8 mouse cellular contexts compared by ENCODE assay signal in genomic region chr2:65238171-65238963, GRCm38 (mm10). TPM values are rescaled to one million over a fixed set of nuclear protein-coding genes. Genes with fewer than 3 reads are reported as not detected.
DNase-seq lines count a peak whose midpoint lies in the region; ATAC-seq and TF ChIP-seq lines count a peak whose summit lies in the region.

No protein-coding gene starts in this region.

- H3K4me2 ChIP-seq in lung, embryonic 16.5 days (ENCODE audit: low read depth, low read length) = peak overlapping the region; percentile 90

- no peaks in the 10 kb centered on the region; the same call in 1 of the 2 replicates for H3K9me3 ChIP-seq in E14TG2a.4 (ENCODE audit: low read length)
- H3K9me3 ChIP-seq in lung, embryonic 16.5 days (ENCODE audit: control insufficient read depth, low read length) = no peaks in the 10 kb centered on the region

- no peaks in the 10 kb centered on the region for H3K36me3 ChIP-seq in E14TG2a.4 (ENCODE audit: insufficient read depth, low read length)
- H3K36me3 ChIP-seq in lung, embryonic 16.5 days (ENCODE audit: control insufficient read depth, insufficient read depth, low read length) = no peaks in the 10 kb centered on the region

- H3K4me3 ChIP-seq in E14TG2a.4 (replicated peaks; ENCODE audit: low read length) = peak overlapping the region; percentile 85
- H3K4me3 ChIP-seq in lung, embryonic 16.5 days (ENCODE audit: low read length) = peak overlapping the region; percentile 86

- DNase-seq in cerebellum, adult 11-12 months = peak; percentile 28
- DNase-seq in forelimb bud, embryonic 11.5 days (ENCODE audit: low read depth, low spot score) = peak; percentile 55
- DNase-seq in layer of hippocampus, postnatal 10 days (ENCODE audit: low spot score in 2 of 2) = peak; percentile 34 to 66
- DNase-seq in ovary, adult 18-20 months (ENCODE audit: low spot score) = peak; percentile 86
- peak; percentile 32 for DNase-seq in thymus, postnatal 0 days (ENCODE audit: low spot score)

- H3K27me3 ChIP-seq in E14TG2a.4 (ENCODE audit: insufficient read depth, low read length) = peaks cover 54% of the 10 kb centered on the region
- H3K27me3 ChIP-seq in lung, embryonic 16.5 days (ENCODE audit: control insufficient read depth, insufficient read depth, low read depth, low read length) = no peaks in the 10 kb centered on the region

- H3K9ac ChIP-seq in lung, embryonic 16.5 days (ENCODE audit: low read length) = peak overlapping the region; percentile 93

- peak overlapping the region; percentile 97 for H3K27ac ChIP-seq in lung, embryonic 16.5 days (ENCODE audit: low read length)

- peak; percentile 61 to 66 for ATAC-seq in hematopoietic stem cell, adult 5-6 weeks (replicated peaks in 1 of 2; ENCODE audit: insufficient read depth in 1 of 2, low FRiP score in 2 of 2, low TSS enrichment in 1 of 2, low read depth in 1 of 2, poor library complexity in 2 of 2, severe bottlenecking in 2 of 2)
- peak; percentile 95 for ATAC-seq in lung, embryonic 16.5 days (ENCODE audit: low read depth)

- no peak for TF ChIP-seq CTCF in E14TG2a.4 (conservative IDR thresholded peaks at IDR 0.05; ENCODE audit: low read length)

- WGBS in lung, embryonic 16.5 days = under 1% methylated on average over 80 of the region's 114 CpGs

- H3K4me1 ChIP-seq in E14TG2a.4 (replicated peaks; ENCODE audit: low read depth, low read length) = peaks cover 14% of the 10 kb centered on the region
- peaks cover 13% of the 10 kb centered on the region; the same call in 1 of the 2 replicates for H3K4me1 ChIP-seq in lung, embryonic 16.5 days (replicated peaks; ENCODE audit: control insufficient read depth, insufficient read depth, low read length)

RNA-seq across cellular contexts. Expression of gene Cobll1, which starts 0.8 kb away (rescaled TPM):
- 14.9 and 15.3 TPM in 2 replicates for total RNA-seq in hematopoietic stem cell, adult 5-6 weeks (2017)
- total RNA-seq in layer of hippocampus, postnatal 10 days (2021) = 10 to 100 TPM; 10.6 to 12.1 TPM
- polyA plus RNA-seq in lung, embryonic 16.5 days (2015; fragmentation: Nextera tagmentation; extraction: Ambion mirVana) = 10.4 and 11.1 TPM in 2 replicates
- 3.9 and 4.5 TPM in 2 replicates for polyA plus RNA-seq in thymus, postnatal 0 days (2015; fragmentation: Nextera tagmentation; extraction: Ambion mirVana)

Comparison
In these comparisons a context has a peak if more than half of its experiments do, and no peak if none do; other contexts are left out.
1. Peak in every context shown above with its lines: DNase-seq, ATAC-seq, H3K4me3 ChIP-seq and H3K27ac ChIP-seq.
2. DNase-seq: peak in every context shown above with its lines; median percentile 86 in ovary, adult 18-20 months; 55 in forelimb bud, embryonic 11.5 days; 50 in layer of hippocampus, postnatal 10 days; 32 in thymus, postnatal 0 days; 28 in cerebellum, adult 11-12 months.